Mouse (Mus musculus): Measurements from ENCODE around the gene Pds5a.
"Not testable (repeated sequence)": the region's sequence is repeated elsewhere in the genome, so short reads cannot be mapped to it uniquely, and the experiment has no call there.

The Pds5a gene

GRCm38 (mm10) chr5:65697836-65698758 lies at the start of gene Pds5a:
Pds5a (minus strand) TSS chr5:65698273.
- DNase-seq (ENCODE audit: low read depth, low spot score) = peak; percentile 87

- no peak for DNase-seq (ENCODE audit: low read depth, low spot score)
These were observed 48.8 kb upstream of the Pds5a start for GRCm38 (mm10) chr5:65746908-65747307.

GRCm38 (mm10) chr5:65739366-65739765 lies 41.3 kb upstream of the Pds5a start:
- DNase-seq (ENCODE audit: low read depth, low spot score) = no peak

GRCm38 (mm10) chr5:65735601-65736000 lies 37.5 kb upstream of the Pds5a start:
- DNase-seq (ENCODE audit: low read depth, low spot score) = no peak

- no peak for DNase-seq (ENCODE audit: low read depth, low spot score)
These were observed 33.3 kb upstream of the Pds5a start for GRCm38 (mm10) chr5:65731173-65732007.

- peak; percentile 70 for DNase-seq (ENCODE audit: low read depth, low spot score)
These were observed 26.4 kb upstream of the Pds5a start for GRCm38 (mm10) chr5:65724311-65725054.

GRCm38 (mm10) chr5:65718368-65718767 lies 20.3 kb upstream of the Pds5a start:
- DNase-seq (ENCODE audit: low read depth, low spot score) = no peak

- not testable (repeated sequence) for DNase-seq (ENCODE audit: low read depth, low spot score)
These were observed 19.8 kb upstream of the Pds5a start for GRCm38 (mm10) chr5:65717903-65718211.

- no peak for DNase-seq (ENCODE audit: low read depth, low spot score)
These were observed 19.2 kb upstream of the Pds5a start for GRCm38 (mm10) chr5:65717063-65717902.

GRCm38 (mm10) chr5:65715084-65715483 lies 17.0 kb upstream of the Pds5a start:
- no peak for DNase-seq (ENCODE audit: low read depth, low spot score)

GRCm38 (mm10) chr5:65711463-65711862 lies 13.4 kb upstream of the Pds5a start:
- no peak for DNase-seq (ENCODE audit: low read depth, low spot score)

GRCm38 (mm10) chr5:65710267-65710666 lies 12.2 kb upstream of the Pds5a start:
- no peak for DNase-seq (ENCODE audit: low read depth, low spot score)

- no peak for DNase-seq (ENCODE audit: low read depth, low spot score)
These were observed 8.9 kb upstream of the Pds5a start for GRCm38 (mm10) chr5:65706979-65707378.

GRCm38 (mm10) chr5:65706171-65706570 lies 8.1 kb upstream of the Pds5a start:
- no peak for DNase-seq (ENCODE audit: low read depth, low spot score)

- DNase-seq (ENCODE audit: low read depth, low spot score) = no peak
These were observed 6.9 kb upstream of the Pds5a start for GRCm38 (mm10) chr5:65704765-65705678.

- no peak for DNase-seq (ENCODE audit: low read depth, low spot score)
These were observed 5.2 kb upstream of the Pds5a start for GRCm38 (mm10) chr5:65703261-65703660.

GRCm38 (mm10) chr5:65700102-65700501 lies 2.0 kb upstream of the Pds5a start:
- no peak for DNase-seq (ENCODE audit: low read depth, low spot score)

- DNase-seq (ENCODE audit: low read depth, low spot score) = no peak
These were observed 1.1 kb upstream of the Pds5a start for GRCm38 (mm10) chr5:65699146-65699545.

- no peak for DNase-seq (ENCODE audit: low read depth, low spot score)
These were observed 675 bp upstream of the Pds5a start for GRCm38 (mm10) chr5:65698759-65699136.

GRCm38 (mm10) chr5:65697486-65697835 lies 612 bp downstream of the Pds5a start:
- peak; percentile 16 for DNase-seq (ENCODE audit: low read depth, low spot score)

Data from forelimb bud, embryonic 11.5 days (tissue).